Comparison of ENCODE assay signal across 8 mouse cellular contexts in genomic region chr9:94670704-94671103, GRCm38 (mm10). TPM values are rescaled to one million over a fixed set of nuclear protein-coding genes. Genes with fewer than 3 reads are reported as not detected.
DNase-seq lines count a peak whose midpoint lies in the region; ATAC-seq and TF ChIP-seq lines count a peak whose summit lies in the region.

No protein-coding gene starts in this region.

- no peak overlapping the region for H3ac ChIP-seq in C2C12 (ENCODE audit: control insufficient read depth, insufficient read length, low read depth)

- H3K27ac ChIP-seq in heart, adult 2 months, result no peak overlapping the region
- H3K27ac ChIP-seq in hindbrain, embryonic 11.5 days (ENCODE audit: low read depth, low read length), result no peak overlapping the region
- no peak overlapping the region for H3K27ac ChIP-seq in liver, embryonic 16.5 days (ENCODE audit: low read length)

- intact Hi-C loops in heart, adult 2 months (cut with DNase I), result no loop called here
- intact Hi-C loops in heart, postnatal 14 days (cut with DNase I), result no loop called here

- H3K79me2 ChIP-seq in heart, adult 2 months (replicated peaks; ENCODE audit: control insufficient read depth, insufficient read depth, low read length), result no peaks in the 10 kb centered on the region
- peaks cover 14% of the 10 kb centered on the region for H3K79me2 ChIP-seq in C2C12 (ENCODE audit: control insufficient read depth, insufficient read depth)

- no peak overlapping the region; the same call in 1 of the 2 replicates for H3K4me2 ChIP-seq in hindbrain, embryonic 11.5 days (replicated peaks; ENCODE audit: low read depth, low read length)
- peak overlapping the region; percentile 67 for H3K4me2 ChIP-seq in liver, embryonic 16.5 days (ENCODE audit: low read depth, low read length)

- H3K79me3 ChIP-seq in C2C12 (ENCODE audit: low read depth), result no peaks in the 10 kb centered on the region

- no peak for TF ChIP-seq CTCF in heart, adult 2 months (IDR thresholded peaks at IDR 0.05)
- no peak for TF ChIP-seq CTCF in C2C12 (IDR thresholded peaks at IDR 0.05; ENCODE audit: control insufficient read depth, insufficient read depth, insufficient read length)

- H3K4me1 ChIP-seq in heart, adult 2 months (ENCODE audit: control insufficient read depth, insufficient read depth, low read length), result no peaks in the 10 kb centered on the region
- no peaks in the 10 kb centered on the region for H3K4me1 ChIP-seq in hindbrain, embryonic 11.5 days (replicated peaks; ENCODE audit: control insufficient read depth, insufficient read depth, low read length)
- peaks cover 3% of the 10 kb centered on the region; the same call in 1 of the 2 replicates for H3K4me1 ChIP-seq in liver, embryonic 16.5 days (ENCODE audit: control insufficient read depth, low read depth, low read length)

- TF ChIP-seq EP300 in heart, adult 2 months (IDR thresholded peaks at IDR 0.05; ENCODE audit: insufficient read depth, low read depth, low read length), result no peak

- H3K4me3 ChIP-seq in heart, adult 2 months, result peak overlapping the region; percentile 40; the same call in 1 of the 2 replicates
- H3K4me3 ChIP-seq in C2C12 (ENCODE audit: insufficient read depth, poor library complexity, severe bottlenecking), result peak overlapping the region; percentile 36
- peak overlapping the region; percentile 34; the same call in 1 of the 2 replicates for H3K4me3 ChIP-seq in hindbrain, embryonic 11.5 days (ENCODE audit: low read depth, low read length)
- H3K4me3 ChIP-seq in liver, embryonic 16.5 days (ENCODE audit: low read depth, low read length), result peak overlapping the region; percentile 60; the same call in 1 of the 2 replicates

- TF ChIP-seq POLR2A in heart, adult 2 months (IDR thresholded peaks at IDR 0.05; ENCODE audit: insufficient read depth, low read depth, low read length), result no peak

- no peaks in the 10 kb centered on the region for H3K9me3 ChIP-seq in hindbrain, embryonic 11.5 days (ENCODE audit: control insufficient read depth, low read length)
- H3K9me3 ChIP-seq in liver, embryonic 16.5 days (replicated peaks; ENCODE audit: control insufficient read depth, low read length), result no peaks in the 10 kb centered on the region

- no peak overlapping the region for H3K9ac ChIP-seq in heart, adult 2 months (ENCODE audit: low read depth, low read length)
- H3K9ac ChIP-seq in hindbrain, embryonic 11.5 days (ENCODE audit: low read depth, low read length), result no peak overlapping the region
- no peak overlapping the region for H3K9ac ChIP-seq in liver, embryonic 16.5 days (ENCODE audit: low read depth, low read length)

- ATAC-seq in hindbrain, embryonic 11.5 days (ENCODE audit: low FRiP score), result 0 out of 2 replicates have a peak, but pooled peaks have one; percentile 1
- no peak for ATAC-seq in liver, embryonic 16.5 days (ENCODE audit: low read depth)
- ATAC-seq in erythroid progenitor cell, adult 5-6 weeks (replicated peaks; ENCODE audit: low FRiP score, poor library complexity, severe bottlenecking), result no peak

- H3K27me3 ChIP-seq in heart, adult 2 months (ENCODE audit: control insufficient read depth, insufficient read depth, low read length), result no peaks in the 10 kb centered on the region
- H3K27me3 ChIP-seq in C2C12 (ENCODE audit: control insufficient read depth, insufficient read depth, insufficient read length), result no peaks in the 10 kb centered on the region
- no peaks in the 10 kb centered on the region for H3K27me3 ChIP-seq in hindbrain, embryonic 11.5 days (ENCODE audit: control insufficient read depth, insufficient read depth, low read length)
- H3K27me3 ChIP-seq in liver, embryonic 16.5 days (ENCODE audit: control insufficient read depth, insufficient read depth, low read depth, low read length), result no peaks in the 10 kb centered on the region

- H3K36me3 ChIP-seq in heart, adult 2 months (ENCODE audit: control insufficient read depth, insufficient read depth, low read length), result no peaks in the 10 kb centered on the region
- H3K36me3 ChIP-seq in C2C12 (ENCODE audit: control insufficient read depth, insufficient read depth), result no peaks in the 10 kb centered on the region
- no peaks in the 10 kb centered on the region for H3K36me3 ChIP-seq in hindbrain, embryonic 11.5 days (ENCODE audit: control insufficient read depth, insufficient read depth, low read length)
- H3K36me3 ChIP-seq in liver, embryonic 16.5 days (ENCODE audit: control insufficient read depth, insufficient read depth), result no peaks in the 10 kb centered on the region

- DNase-seq in heart, adult 2 months, result no peak
- DNase-seq in heart, postnatal 14 days, result no peak
- DNase-seq in hindbrain, embryonic 11.5 days (ENCODE audit: low spot score), result no peak
- no peak for DNase-seq in right cerebral cortex, adult 2 months (ENCODE audit: low spot score in 2 of 2)
- DNase-seq in kidney, postnatal 10 days, result no peak

TF ChIP-seq in C2C12, 6 proteins besides CTCF, POLR2A, EP300 and RAD21:
- TF ChIP-seq CEBPB (IDR thresholded peaks at IDR 0.05; ENCODE audit: low read depth), result no peak
- no peak for TF ChIP-seq FOSL1 (IDR thresholded peaks at IDR 0.05; ENCODE audit: insufficient read depth, low read length, poor library complexity, severe bottlenecking)
- no peak for TF ChIP-seq MYOD1 (IDR thresholded peaks at IDR 0.05; ENCODE audit: control insufficient read depth, insufficient read length, low read depth)
- TF ChIP-seq MAX (IDR thresholded peaks at IDR 0.05), result no peak
- no peak for TF ChIP-seq USF1 (IDR thresholded peaks at IDR 0.05; ENCODE audit: low read depth)
- no peak for TF ChIP-seq MYOG (IDR thresholded peaks at IDR 0.05; ENCODE audit: control insufficient read depth, extremely low read depth, insufficient read length)

RNA-seq across cellular contexts. Expression of gene Slc9a9, which starts 1.0 kb away (rescaled TPM):
- total RNA-seq in heart, adult 2 months (2021), result 1 to 10 TPM; 1.9 to 2.2 TPM
- polyA plus RNA-seq in heart, adult 2 months (2012; rRNA removed), result 2.0 and 2.8 TPM in 2 replicates
- 1 to 10 TPM; 2.6 to 5.0 TPM for total RNA-seq in heart, postnatal 14 days (2021)
- 4.4 TPM for polyA plus RNA-seq in C2C12 (2012; fragmentation: generic; extraction: Trizol)
- 3.5 and 3.8 TPM in 2 replicates for polyA plus RNA-seq in hindbrain, embryonic 11.5 days (2014; fragmentation: Nextera tagmentation; extraction: Ambion mirVana)
- 2.7 and 3.2 TPM in 2 replicates for polyA plus RNA-seq in liver, embryonic 16.5 days (2015; fragmentation: Nextera tagmentation; extraction: Ambion mirVana)
- total RNA-seq in erythroid progenitor cell, adult 5-6 weeks (2015; ENCODE audit: low replicate concordance), result 5.4 and 7.9 TPM in 2 replicates
- 3.5 and 13.0 TPM in 2 replicates for total RNA-seq in erythroid progenitor cell, adult 5-6 weeks (2017; ENCODE audit: low replicate concordance)
